ENCODE assay signal across 28 mouse cellular contexts in the genomic region with DNA sequence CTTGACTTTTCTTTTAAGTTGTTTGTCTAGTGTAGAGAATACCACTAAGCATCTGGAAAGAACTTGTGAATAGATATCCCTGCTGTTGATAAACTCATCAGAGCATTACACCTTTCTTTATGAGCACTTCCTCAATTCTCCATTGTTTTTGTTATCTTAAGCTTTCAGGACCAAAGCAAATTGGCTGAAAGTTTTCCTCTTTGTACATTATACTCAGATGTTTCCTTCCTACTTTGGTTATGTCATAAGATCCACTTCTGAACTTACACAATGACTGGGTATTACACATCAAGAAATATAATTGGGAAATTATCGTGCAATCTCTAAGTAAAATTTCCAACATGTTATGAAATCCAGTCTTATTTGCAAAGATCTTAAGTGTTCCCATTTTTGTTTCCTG. TPM values are rescaled to one million over a fixed set of nuclear protein-coding genes. Genes with fewer than 3 reads are reported as not detected.
DNase-seq lines count a peak whose midpoint lies in the region; ATAC-seq and TF ChIP-seq lines count a peak whose summit lies in the region.
"Had no signal": no experiment of that assay in that cellular context is flagged by ENCODE, and none has a peak within 500 bp of the region (broad histone marks: within the 10 kb centered on the region; RNA-seq: fewer than 3 reads in every experiment).

No protein-coding gene starts in this region.

- no peak for TF ChIP-seq POLR2A in lung, adult 2 months (IDR thresholded peaks at IDR 0.05; ENCODE audit: borderline replicate concordance, extremely low read depth, low read depth, low read length)

- H3K4me2 ChIP-seq in lung, postnatal 0 days (replicated peaks; ENCODE audit: low read depth, low read length), result no peak overlapping the region
- no peak overlapping the region for H3K4me2 ChIP-seq in forebrain, embryonic 12.5 days
- H3K4me2 ChIP-seq: hindbrain, embryonic 15.5 days; intestine, embryonic 15.5 days; limb, embryonic 15.5 days; midbrain, embryonic 15.5 days; neural tube, embryonic 13.5 days had no signal

- 22% methylated on average over 1 of the region's 1 CpGs for WGBS in lung, postnatal 0 days
- 31% methylated on average over 1 of the region's 1 CpGs for WGBS in lung, adult 2 months
- 93% methylated on average over 1 of the region's 1 CpGs for WGBS in forebrain, embryonic 12.5 days

- H3K36me3 ChIP-seq in lung, postnatal 0 days (ENCODE audit: insufficient read depth, low read length), result no peaks in the 10 kb centered on the region
- no peaks in the 10 kb centered on the region for H3K36me3 ChIP-seq in forebrain, embryonic 12.5 days (replicated peaks)
- H3K36me3 ChIP-seq: forebrain, embryonic 10.5 days; hindbrain, embryonic 15.5 days; intestine, embryonic 15.5 days; limb, embryonic 15.5 days; midbrain, embryonic 15.5 days; neural tube, embryonic 13.5 days had no signal

- TF ChIP-seq CTCF in lung, postnatal 0 days (IDR thresholded peaks at IDR 0.05), result no peak
- no peak for TF ChIP-seq CTCF in lung, adult 2 months (IDR thresholded peaks at IDR 0.05; ENCODE audit: insufficient read depth, low read length)

- H3K4me1 ChIP-seq in lung, postnatal 0 days (ENCODE audit: insufficient read depth, low read depth, low read length), result no peaks in the 10 kb centered on the region
- peaks cover 3% of the 10 kb centered on the region; the same call in 1 of the 2 replicates for H3K4me1 ChIP-seq in lung, adult 2 months (ENCODE audit: control insufficient read depth, insufficient read depth, low read length)
- H3K4me1 ChIP-seq in forebrain, embryonic 12.5 days, result no peaks in the 10 kb centered on the region
- H3K4me1 ChIP-seq: forebrain, embryonic 10.5 days; hindbrain, embryonic 15.5 days; intestine, embryonic 15.5 days; limb, embryonic 15.5 days; midbrain, embryonic 15.5 days; neural tube, embryonic 13.5 days had no signal

- peak; percentile 84 for ATAC-seq in lung, postnatal 0 days
- ATAC-seq in monocyte, adult 5-6 weeks (replicated peaks; ENCODE audit: insufficient number of reproducible peaks, low FRiP score, low TSS enrichment, poor library complexity, severe bottlenecking), result peak; percentile 79
- no peak for ATAC-seq in forebrain, embryonic 12.5 days (ENCODE audit: low FRiP score)
- ATAC-seq: CD4-positive, CD25-positive, alpha-beta regulatory T cell, adult 4 months; intestine, embryonic 15.5 days; midbrain, embryonic 15.5 days had no signal

- peak; percentile 99 for TF ChIP-seq EP300 in lung, postnatal 0 days (IDR thresholded peaks at IDR 0.05)

- no peak overlapping the region for H3K4me3 ChIP-seq in lung, postnatal 0 days (ENCODE audit: low read depth, low read length)
- H3K4me3 ChIP-seq in lung, adult 2 months (replicated peaks; ENCODE audit: extremely low read depth, low read depth, low read length), result no peak overlapping the region
- no peak overlapping the region for H3K4me3 ChIP-seq in forebrain, embryonic 12.5 days (replicated peaks)
- H3K4me3 ChIP-seq: forebrain, embryonic 10.5 days; heart, adult 2 months; hindbrain, embryonic 15.5 days; intestine, embryonic 15.5 days; limb, embryonic 15.5 days; midbrain, embryonic 15.5 days; myocyte; neural tube, embryonic 13.5 days had no signal

- peak; percentile 30 for DNase-seq in heart, adult 8-10 months (ENCODE audit: low spot score)
- no peak for DNase-seq in heart, adult 11 months
- DNase-seq in lung, postnatal 0 days (ENCODE audit: low spot score), result peak; percentile 95
- no peak for DNase-seq in lung, adult 2 months
- DNase-seq in gonadal fat pad, adult 2 months (ENCODE audit: low read depth), result peak; percentile 49
- no peak for DNase-seq in kidney, adult 8-10 months
- DNase-seq: adrenal gland, adult 8-10 months; cerebellum, adult 2 months; heart, adult 2 months; heart, postnatal 4 days; kidney, adult 9 months; kidney, postnatal 14 days; left cerebral cortex, postnatal 4 days; lung, postnatal 10 days; thymus, adult 2 months; thymus, postnatal 4 days had no signal

- H3K9me3 ChIP-seq in lung, postnatal 0 days (ENCODE audit: low read length), result no peaks in the 10 kb centered on the region
- H3K9me3 ChIP-seq in forebrain, embryonic 12.5 days, result no peaks in the 10 kb centered on the region
- H3K9me3 ChIP-seq: forebrain, embryonic 10.5 days; hindbrain, embryonic 15.5 days; intestine, embryonic 15.5 days; limb, embryonic 15.5 days; midbrain, embryonic 15.5 days; neural tube, embryonic 13.5 days had no signal

- H3K9ac ChIP-seq in lung, postnatal 0 days (replicated peaks; ENCODE audit: low read depth), result no peak overlapping the region
- no peak overlapping the region for H3K9ac ChIP-seq in forebrain, embryonic 12.5 days
- H3K9ac ChIP-seq: hindbrain, embryonic 15.5 days; intestine, embryonic 15.5 days; limb, embryonic 15.5 days; midbrain, embryonic 15.5 days; neural tube, embryonic 13.5 days had no signal

- H3K27ac ChIP-seq in lung, postnatal 0 days (ENCODE audit: low read length), result peak overlapping the region; percentile 47; the same call in 1 of the 2 replicates
- H3K27ac ChIP-seq in forebrain, embryonic 12.5 days, result no peak overlapping the region
- H3K27ac ChIP-seq: forebrain, embryonic 10.5 days; hindbrain, embryonic 15.5 days; intestine, embryonic 15.5 days; limb, embryonic 15.5 days; midbrain, embryonic 15.5 days; neural tube, embryonic 13.5 days; stomach, postnatal 0 days had no signal

- no peaks in the 10 kb centered on the region for H3K27me3 ChIP-seq in lung, postnatal 0 days (replicated peaks; ENCODE audit: insufficient read depth, low read length)
- H3K27me3 ChIP-seq in forebrain, embryonic 12.5 days, result no peaks in the 10 kb centered on the region
- H3K27me3 ChIP-seq: hindbrain, embryonic 15.5 days; intestine, embryonic 15.5 days; limb, embryonic 15.5 days; midbrain, embryonic 15.5 days; neural tube, embryonic 13.5 days had no signal

RNA-seq across cellular contexts. Expression of a gene that starts 9.0 kb away (rescaled TPM):
- 10 to 100 TPM in 2 of 4 experiments, 1 to 10 TPM in 2; 8.1 to 25.8 (median 9.5) TPM for total RNA-seq in heart, adult 8-10 months (2022)
- 2,166 and 3,269 TPM in 2 replicates for polyA plus RNA-seq in lung, postnatal 0 days (2015; fragmentation: Nextera tagmentation; extraction: Ambion mirVana)
- polyA plus RNA-seq in lung, adult 2 months (2012; rRNA removed), result 304 and 343 TPM in 2 replicates
- polyA plus RNA-seq in gonadal fat pad, adult 2 months (2012; rRNA removed), result 25.2 and 35.7 TPM in 2 replicates
- total RNA-seq in monocyte, adult 5-6 weeks (2017), result 19.1 to 44.2 TPM (median 37.4 TPM) in 3 replicates
- polyA plus RNA-seq in forebrain, embryonic 12.5 days (2016; fragmentation: Nextera tagmentation; extraction: Ambion mirVana), result not detected in 2 replicates
- polyA plus RNA-seq: CD4-positive, CD25-positive, alpha-beta regulatory T cell, adult 4 months; embryonic facial prominence, embryonic 11.5 days; forebrain, embryonic 10.5 days; hindbrain, embryonic 15.5 days; midbrain, embryonic 15.5 days; myocyte had no signal

RNA-seq across cellular contexts. Expression of a gene that starts 19.6 kb away (rescaled TPM):
- 100 to 1,000 TPM in 2 of 4 experiments, 10 to 100 TPM in 2; 93.6 to 253 (median 102) TPM for total RNA-seq in heart, adult 8-10 months (2022)
- 2,893 and 3,526 TPM in 2 replicates for polyA plus RNA-seq in lung, postnatal 0 days (2015; fragmentation: Nextera tagmentation; extraction: Ambion mirVana)
- polyA plus RNA-seq in lung, adult 2 months (2012; rRNA removed), result 3,937 and 4,776 TPM in 2 replicates
- 328 and 420 TPM in 2 replicates for polyA plus RNA-seq in gonadal fat pad, adult 2 months (2012; rRNA removed)
- total RNA-seq in monocyte, adult 5-6 weeks (2017), result 6,968 to 13,798 TPM (median 13,210 TPM) in 3 replicates
- polyA plus RNA-seq in forebrain, embryonic 12.5 days (2016; fragmentation: Nextera tagmentation; extraction: Ambion mirVana), result 7.7 and 9.1 TPM in 2 replicates

Comparison
In these comparisons a context has a peak if more than half of its experiments do, and no peak if none do; other contexts are left out.
1. DNase-seq: peak in heart, adult 8-10 months (single experiment), lung, postnatal 0 days (single experiment) and gonadal fat pad, adult 2 months (single experiment); none in heart, adult 11 months (single experiment), lung, adult 2 months (single experiment) and kidney, adult 8-10 months (0 of 2).
2. RNA of a gene that starts 9.0 kb away (polyA plus RNA-seq): 2,166 to 3,269 TPM in lung, postnatal 0 days, 304 to 343 TPM in lung, adult 2 months and 25.2 to 35.7 TPM in gonadal fat pad, adult 2 months; not detected in forebrain, embryonic 12.5 days; every median in the first group is over 10 times any median in the second.
3. RNA of a gene that starts 19.6 kb away (polyA plus RNA-seq): 3,937 to 4,776 TPM in lung, adult 2 months, 2,893 to 3,526 TPM in lung, postnatal 0 days and 328 to 420 TPM in gonadal fat pad, adult 2 months; 7.7 to 9.1 TPM in forebrain, embryonic 12.5 days; every median in the first group is over 10 times any median in the second.